Mouse (Mus musculus): ENCODE data around the gene Defb19. TPM values are rescaled to one million over a fixed set of nuclear protein-coding genes. Genes with fewer than 3 reads are reported as not detected.

Gene Defb19
- total RNA-seq, 2 experiments from 2014 or later, result not detected

GRCm38 (mm10) chr2:152586926-152587560 lies 6.9 kb upstream of the Defb19 start:
- no peak for DNase-seq (ENCODE audit: low spot score)

- DNase-seq (ENCODE audit: low spot score), result no peak
Observed at GRCm38 (mm10) chr2:152580612-152581011, 500 bp upstream of the Defb19 start.

GRCm38 (mm10) chr2:152573484-152573883 lies 6.6 kb downstream of the Defb19 start:
- no peak for DNase-seq (ENCODE audit: low spot score)

- no peak for DNase-seq (ENCODE audit: low spot score)
Observed at GRCm38 (mm10) chr2:152572114-152572794, 7.9 kb downstream of the Defb19 start, which contains the start of gene Defb21. Defb21 (plus strand) TSS chr2:152572744.

- no peak for DNase-seq (ENCODE audit: low spot score)
Observed at GRCm38 (mm10) chr2:152570313-152570712, 9.8 kb downstream of the Defb19 start.

- DNase-seq (ENCODE audit: low spot score), result no peak
Observed at GRCm38 (mm10) chr2:152569881-152570280, 10.2 kb downstream of the Defb19 start.

GRCm38 (mm10) chr2:152569038-152569437 lies 11.1 kb downstream of the Defb19 start, which contains the start of gene Gm17416:
Gm17416 (plus strand) TSS chr2:152569338.
- DNase-seq (ENCODE audit: low spot score), result no peak

GRCm38 (mm10) chr2:152556655-152557054 lies 23.5 kb downstream of the Defb19 start:
- no peak for DNase-seq (ENCODE audit: low spot score)

GRCm38 (mm10) chr2:152553774-152554423 lies 26.2 kb downstream of the Defb19 start:
- DNase-seq (ENCODE audit: low spot score), result peak; percentile 35

GRCm38 (mm10) chr2:152548124-152548523 lies 32.0 kb downstream of the Defb19 start:
- no peak for DNase-seq (ENCODE audit: low spot score)

- no peak for DNase-seq (ENCODE audit: low spot score)
Observed at GRCm38 (mm10) chr2:152544691-152545090, 35.4 kb downstream of the Defb19 start.

- no peak for DNase-seq (ENCODE audit: low spot score)
Observed at GRCm38 (mm10) chr2:152543478-152543877, 36.6 kb downstream of the Defb19 start.

- no peak for DNase-seq (ENCODE audit: low spot score)
Observed at GRCm38 (mm10) chr2:152542897-152543296, 37.2 kb downstream of the Defb19 start.

GRCm38 (mm10) chr2:152541979-152542378 lies 38.1 kb downstream of the Defb19 start:
- DNase-seq (ENCODE audit: low spot score), result no peak

- DNase-seq (ENCODE audit: low spot score), result no peak
Observed at GRCm38 (mm10) chr2:152539944-152540710, 40.0 kb downstream of the Defb19 start, which contains the start of gene Defb29. Defb29 (minus strand) TSS chr2:152540098.

Other genes starting within 250 kb of the Defb19 start
- gene Rbck1, start 247.7 kb downstream of the Defb19 start, total RNA-seq (2021), result 10 to 100 TPM; 24.6 to 26.6 TPM
- gene Trib3, start 236.3 kb downstream of the Defb19 start, total RNA-seq (2021), result 1 to 10 TPM in 1 of 2 experiments, under 1 TPM in 1; 0.55 to 1.5 TPM
- gene Nrsn2, start 203.7 kb downstream of the Defb19 start, total RNA-seq (2021), result not detected
- under 1 TPM; 0.34 to 0.57 TPM for gene Sox12, start 182.2 kb downstream of the Defb19 start, total RNA-seq (2021)
- gene Zcchc3, start 165.3 kb downstream of the Defb19 start, total RNA-seq (2021), result under 1 TPM; 0.62 to 0.76 TPM
- gene 6820408C15Rik, start 164.7 kb downstream of the Defb19 start, total RNA-seq (2021), result not detected
- gene Defb23, start 115.7 kb downstream of the Defb19 start, total RNA-seq (2021), result not detected
- not detected for gene Defb20, start 103.2 kb downstream of the Defb19 start, total RNA-seq (2021)
- gene Defb22, start 90.2 kb downstream of the Defb19 start, total RNA-seq (2021), result not detected
- gene Defb26, start 68.6 kb downstream of the Defb19 start, total RNA-seq (2021), result not detected
- not detected for gene Defb28, start 62.1 kb downstream of the Defb19 start, total RNA-seq (2021)
- not detected for gene Defb29, start 40.2 kb downstream of the Defb19 start, total RNA-seq (2021)
- gene Gm17416, start 11.0 kb downstream of the Defb19 start, total RNA-seq (2021), result not detected
- gene Defb21, start 7.6 kb downstream of the Defb19 start, total RNA-seq (2021), result not detected
- gene Defb45, start 19.1 kb upstream of the Defb19 start, total RNA-seq (2021), result not detected
- not detected for gene Defb36, start 24.0 kb upstream of the Defb19 start, total RNA-seq (2021)
- not detected for gene Defb25, start 42.7 kb upstream of the Defb19 start, total RNA-seq (2021)
- 1 to 10 TPM; 1.6 to 3.3 TPM for gene Rem1, start 46.6 kb upstream of the Defb19 start, total RNA-seq (2021)
- gene H13, start 89.1 kb upstream of the Defb19 start, total RNA-seq (2021), result 10 to 100 TPM; 29.5 to 30.8 TPM
- 10 to 100 TPM; 11.3 to 12.7 TPM for gene Mcts2, start 106.7 kb upstream of the Defb19 start, total RNA-seq (2021)
- gene Id1, start 155.9 kb upstream of the Defb19 start, total RNA-seq (2021), result 10 to 100 TPM; 16.0 to 28.5 TPM
- 1 to 10 TPM; 2.6 to 3.5 TPM for gene Cox4i2, start 173.9 kb upstream of the Defb19 start, total RNA-seq (2021)